Mouse (Mus musculus): ENCODE results near the gene Clasp2.

Gene Clasp2

DNA sequence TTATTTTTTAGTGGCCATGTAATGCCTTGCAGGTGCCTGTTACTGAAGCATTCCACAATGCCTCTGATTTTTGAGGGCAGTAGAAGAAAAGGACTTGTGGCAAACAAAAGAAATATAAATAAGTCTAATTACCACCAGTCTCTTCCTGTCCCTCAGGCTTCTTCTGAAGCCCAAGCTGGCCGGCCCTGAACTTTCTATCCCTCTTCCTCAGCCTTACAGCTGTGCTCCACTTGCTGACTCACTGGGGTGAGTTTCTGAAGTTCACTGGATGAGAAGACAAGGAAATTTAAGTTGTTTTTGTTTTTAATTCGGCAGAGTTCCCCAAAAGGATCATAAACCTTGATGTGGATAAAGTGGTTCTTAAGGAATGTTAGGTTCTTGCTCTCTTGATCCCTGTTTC lies 74.6 kb downstream of the Clasp2 start:
- DNase-seq (ENCODE audit: low spot score in 2 of 2) = no peak

DNA sequence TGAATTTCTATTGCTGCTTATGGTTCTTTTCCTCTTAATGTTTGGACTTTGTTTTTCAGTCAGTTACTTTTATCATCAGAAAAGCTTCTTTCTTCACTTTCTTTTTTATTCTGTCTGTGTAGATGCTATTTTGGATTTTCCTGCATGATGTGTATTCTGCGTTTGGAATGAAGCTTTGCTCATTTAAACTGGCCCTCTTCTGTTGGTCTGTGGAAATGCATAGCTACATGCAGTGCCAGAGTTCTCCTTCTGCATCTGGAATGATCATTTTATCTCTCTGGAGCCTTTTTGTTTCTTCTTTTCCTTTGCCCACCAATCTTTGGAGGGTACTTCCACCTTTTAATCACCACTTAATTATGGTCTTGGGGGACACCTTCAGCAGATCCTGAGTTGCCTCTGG lies 80.9 kb downstream of the Clasp2 start:
- DNase-seq (ENCODE audit: low spot score in 2 of 2) = no peak

DNA sequence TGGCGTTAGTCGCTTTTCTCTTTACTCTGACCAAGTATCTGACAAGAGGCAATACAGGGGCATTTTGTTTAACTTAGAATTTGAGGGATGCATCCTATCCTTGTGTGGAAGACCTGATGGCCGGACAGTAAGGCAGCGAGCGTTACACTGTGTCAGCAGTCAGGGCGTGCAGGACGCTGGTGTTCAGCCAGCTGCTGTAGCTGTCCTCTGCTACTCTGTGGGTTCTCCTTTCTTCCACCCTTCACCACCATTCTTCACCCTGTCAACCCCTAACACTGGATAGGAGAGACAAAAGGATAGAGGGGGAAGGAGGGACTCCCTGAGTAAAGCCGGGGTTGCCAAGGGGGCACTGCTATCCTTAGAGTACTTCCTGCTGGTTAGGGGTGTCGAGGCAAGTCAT lies 87.4 kb downstream of the Clasp2 start:
- DNase-seq (ENCODE audit: low spot score in 2 of 2) = no peak

DNA sequence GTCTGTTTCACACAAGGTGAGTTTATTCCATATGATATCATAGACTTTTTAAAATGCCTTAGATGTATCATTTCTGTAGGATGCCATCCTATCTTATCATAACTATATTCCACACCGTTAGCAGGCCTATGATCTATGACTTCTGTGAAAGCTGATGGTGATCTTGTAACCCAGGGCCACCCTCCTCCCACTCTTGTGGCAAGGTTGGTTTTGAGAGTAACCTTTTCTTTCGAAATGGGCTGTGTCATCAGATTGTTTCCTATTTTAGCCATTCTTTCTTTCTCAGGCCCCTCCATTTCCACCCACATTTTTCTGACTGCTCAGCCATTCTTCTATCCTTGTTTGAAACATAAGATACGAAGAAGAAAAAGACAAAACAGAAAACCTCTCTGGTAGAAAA lies 88.9 kb downstream of the Clasp2 start:
- DNase-seq (ENCODE audit: low spot score in 2 of 2) = no peak

DNA sequence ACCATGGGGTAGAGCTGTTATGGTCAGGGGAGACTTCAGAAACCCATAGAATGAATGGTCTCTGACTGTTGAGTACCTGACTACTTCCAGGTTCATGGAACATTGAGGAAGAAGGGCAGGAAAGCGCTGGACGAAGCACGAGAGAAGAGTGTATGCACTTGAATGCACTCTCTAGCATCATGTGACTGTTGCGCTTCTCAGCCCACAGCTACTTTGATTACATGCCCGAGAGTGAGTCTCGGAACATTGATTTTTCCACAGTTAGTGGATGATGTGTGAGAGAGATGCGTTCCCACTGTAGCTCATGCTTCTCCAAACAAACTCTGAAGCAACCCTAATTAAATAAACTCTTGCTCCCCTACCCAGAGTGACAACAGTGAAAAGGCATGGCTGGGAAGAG lies 92.2 kb downstream of the Clasp2 start:
- DNase-seq (ENCODE audit: low spot score in 2 of 2) = no peak

DNA sequence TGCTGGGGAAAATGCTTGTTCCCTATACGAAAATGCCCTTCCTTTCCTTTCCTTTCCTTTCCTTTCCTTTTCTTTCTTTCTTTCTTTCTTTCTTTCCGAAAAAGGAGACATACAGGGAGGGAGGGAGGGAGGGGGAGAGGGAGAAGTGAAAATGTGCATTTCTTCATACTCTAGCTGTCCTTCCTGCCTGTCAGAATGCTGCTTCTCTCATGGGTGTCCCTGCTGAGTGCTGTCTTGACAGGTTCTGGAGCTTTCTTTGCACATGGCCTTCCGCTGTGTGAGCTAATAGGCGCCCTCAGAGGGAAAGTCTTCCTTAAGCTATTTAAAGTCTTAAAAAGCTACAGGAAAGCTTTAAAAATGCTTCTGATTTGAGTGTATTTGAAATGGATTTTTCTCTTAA lies 95.7 kb downstream of the Clasp2 start:
- DNase-seq (ENCODE audit: low spot score in 2 of 2) = no peak

DNA sequence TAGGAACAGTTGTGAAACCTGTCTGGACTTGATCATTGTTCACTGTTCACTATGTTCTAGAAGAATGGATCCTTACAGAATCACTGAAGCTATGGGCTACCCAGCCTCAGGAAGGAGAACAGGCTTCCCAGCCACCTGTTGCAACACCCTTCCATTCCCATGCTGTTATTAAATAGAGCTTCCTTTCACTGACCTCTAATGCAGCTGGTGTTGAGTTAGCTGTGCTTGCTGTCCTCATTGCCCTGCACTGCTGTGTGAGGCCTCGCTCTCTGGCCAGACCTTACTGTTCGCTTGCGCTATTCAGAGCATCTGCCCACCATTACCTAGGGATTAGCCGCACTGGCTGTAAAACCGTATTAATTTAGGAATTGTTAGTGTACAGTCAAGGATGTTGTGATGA lies 96.2 kb downstream of the Clasp2 start:
- no peak for DNase-seq (ENCODE audit: low spot score in 2 of 2)

DNA sequence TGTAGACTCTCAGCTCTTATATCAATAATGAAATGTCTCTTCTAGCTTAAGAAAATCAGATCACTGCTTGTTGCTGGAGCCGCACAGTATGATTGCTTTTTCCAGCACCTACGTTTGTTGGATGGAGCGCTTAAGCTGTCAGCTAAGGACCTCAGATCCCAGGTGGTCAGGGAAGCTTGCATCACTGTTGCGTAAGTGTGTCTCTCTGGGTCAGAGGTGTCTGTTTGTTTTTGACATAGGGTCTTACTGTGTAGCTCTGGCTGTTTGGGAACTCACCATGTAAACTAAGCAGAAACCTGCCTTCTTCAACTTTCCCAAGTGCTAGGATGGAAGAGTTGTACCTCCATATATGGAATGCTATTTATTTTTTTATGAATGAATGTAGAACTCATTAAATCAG lies 102.8 kb downstream of the Clasp2 start:
- DNase-seq (ENCODE audit: low spot score in 2 of 2) = no peak

DNA sequence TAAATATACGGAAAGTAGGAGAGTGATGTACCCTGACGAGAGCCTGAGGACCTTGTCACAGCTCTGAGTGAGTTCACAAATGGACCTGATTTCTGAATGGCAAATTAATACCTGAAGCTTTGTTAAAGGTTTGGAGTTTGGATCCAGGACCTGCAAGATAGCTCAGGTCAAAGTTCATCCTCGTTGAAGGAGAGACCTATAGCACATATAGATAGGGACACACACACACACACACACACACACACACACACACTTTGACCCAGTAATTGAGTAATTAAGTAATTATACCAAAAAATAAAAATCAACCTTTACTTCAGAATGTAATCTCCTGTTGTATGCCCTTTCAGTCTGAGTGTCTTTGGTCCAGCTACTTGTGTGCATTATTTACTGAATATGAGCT lies 114.2 kb downstream of the Clasp2 start:
- no peak for DNase-seq (ENCODE audit: low spot score in 2 of 2)

DNA sequence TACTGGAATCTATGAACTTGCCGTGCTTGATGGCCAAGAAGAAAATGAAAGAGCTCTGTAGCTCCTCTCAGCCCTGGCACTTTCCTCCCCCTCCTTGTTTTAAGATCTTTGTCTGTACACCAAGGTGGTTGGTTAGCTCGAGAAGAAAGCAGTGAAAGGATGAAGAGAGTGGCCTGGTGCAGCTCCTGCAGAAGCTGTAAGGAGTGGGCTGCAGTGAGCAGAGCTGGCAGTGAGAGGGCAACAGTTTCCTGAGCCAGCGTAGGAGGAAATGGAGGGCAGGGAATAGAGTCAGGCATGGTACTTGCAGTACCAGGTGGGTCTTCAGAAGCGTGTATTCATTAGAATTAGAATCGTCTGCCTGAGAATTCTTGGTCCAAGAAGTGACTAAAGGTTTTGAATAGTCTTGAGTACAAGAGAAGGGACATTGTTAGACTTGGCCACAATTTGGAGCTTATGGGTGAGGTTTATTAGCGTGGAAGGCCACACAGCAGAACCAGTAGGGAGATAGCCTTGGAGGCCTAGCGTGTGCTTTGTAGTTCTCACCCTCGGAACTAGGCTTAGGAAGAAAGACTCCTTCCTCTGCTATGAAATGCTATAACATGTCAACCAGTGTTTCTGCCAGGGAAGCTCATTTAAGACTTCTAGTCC lies 116.1 kb downstream of the Clasp2 start:
- no peak for DNase-seq (ENCODE audit: low spot score in 2 of 2)

DNA sequence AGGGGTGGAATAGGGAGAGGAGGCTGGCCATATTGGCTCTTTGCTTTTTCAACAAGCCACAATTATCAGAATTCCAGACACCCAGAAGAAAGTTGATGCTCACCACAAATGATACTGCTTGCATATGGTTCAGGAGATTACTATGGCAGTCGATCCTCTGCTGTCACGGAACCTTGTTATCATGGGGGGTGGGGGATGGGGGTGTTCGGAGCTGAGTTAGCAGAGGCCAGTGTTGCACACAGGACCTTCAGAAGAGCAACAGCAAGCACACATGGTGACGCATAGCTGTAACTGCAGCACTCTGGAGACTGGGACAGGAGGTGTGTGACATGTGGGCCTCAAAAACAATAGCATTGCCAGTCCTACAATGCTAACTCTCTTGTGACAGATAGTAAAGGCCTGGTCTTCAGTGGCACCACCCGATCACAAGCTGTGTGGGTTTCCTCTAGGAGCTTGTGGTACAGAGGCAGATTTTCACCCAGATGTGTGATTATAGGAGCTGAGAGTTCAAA lies 116.7 kb downstream of the Clasp2 start:
- no peak for DNase-seq (ENCODE audit: low spot score in 2 of 2)

DNA sequence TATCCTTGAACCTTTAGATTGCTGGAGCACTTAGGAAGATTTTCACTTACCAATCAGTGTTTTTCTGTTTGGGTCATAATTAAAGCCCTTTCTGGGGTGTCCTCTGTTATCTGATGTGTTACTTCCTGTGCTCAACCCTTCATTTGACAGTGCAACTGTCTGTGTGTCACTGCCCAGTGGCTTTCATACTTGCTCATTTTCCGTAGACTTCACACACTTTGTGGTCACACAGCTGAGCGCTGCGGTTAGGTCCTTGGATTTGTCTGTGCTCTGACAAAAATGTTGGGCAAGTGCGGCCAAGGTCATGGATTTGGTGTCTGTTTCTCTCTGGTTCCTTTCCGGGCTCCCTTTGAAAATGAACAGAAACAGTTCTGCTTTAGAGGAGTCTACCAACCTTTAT lies 118.1 kb downstream of the Clasp2 start:
- DNase-seq (ENCODE audit: low spot score in 2 of 2) = no peak

DNA sequence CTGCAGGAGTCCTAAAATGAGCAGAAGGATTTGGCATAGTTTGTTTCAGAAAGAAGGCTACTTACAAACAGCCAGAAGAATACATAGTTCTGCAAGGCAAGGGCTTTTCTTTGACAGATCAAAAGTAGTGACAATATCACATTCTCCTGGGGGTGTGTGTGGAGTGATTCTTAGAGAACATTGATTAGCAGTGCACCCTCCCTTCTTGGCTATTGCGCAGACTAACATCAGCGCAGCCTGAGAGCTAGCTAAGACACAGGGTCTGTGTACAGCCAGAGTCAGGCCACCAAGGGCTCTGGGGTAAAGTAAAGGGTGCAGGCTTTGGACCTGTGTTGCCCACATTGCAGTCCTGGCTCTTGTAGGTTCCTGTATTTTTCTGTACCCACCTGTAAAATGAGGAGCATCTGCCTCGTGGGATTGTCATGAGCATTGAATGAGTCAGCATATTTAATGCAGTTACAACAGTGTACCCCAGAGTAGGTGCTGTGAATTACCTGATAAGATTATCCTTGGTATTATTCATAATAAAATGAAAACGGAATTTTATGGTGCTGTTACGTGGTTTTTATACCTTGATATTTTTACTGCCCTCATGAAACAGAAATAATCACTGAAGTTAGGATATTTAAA lies 122.2 kb downstream of the Clasp2 start:
- no peak for DNase-seq (ENCODE audit: low spot score in 2 of 2)

DNA sequence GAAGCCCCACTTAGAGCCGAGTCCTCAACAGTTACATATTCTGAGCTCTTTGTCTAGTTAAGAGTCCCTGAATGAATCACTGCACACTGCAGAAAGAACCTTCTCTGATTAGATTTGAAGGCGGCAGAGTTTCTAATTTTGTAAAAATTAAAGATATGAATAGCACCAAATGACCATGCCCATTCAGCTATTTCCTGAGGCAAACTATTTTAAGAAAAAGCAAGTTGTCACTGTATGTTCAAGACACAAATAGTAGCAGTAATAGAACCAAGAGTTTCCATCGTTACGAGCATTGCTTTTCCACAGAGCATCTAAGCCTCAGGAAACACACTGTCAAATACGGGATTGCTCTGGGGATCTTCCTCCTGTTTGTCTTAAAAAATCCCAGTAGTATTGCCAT lies 126.7 kb downstream of the Clasp2 start:
- no peak for DNase-seq (ENCODE audit: low spot score in 2 of 2)

DNA sequence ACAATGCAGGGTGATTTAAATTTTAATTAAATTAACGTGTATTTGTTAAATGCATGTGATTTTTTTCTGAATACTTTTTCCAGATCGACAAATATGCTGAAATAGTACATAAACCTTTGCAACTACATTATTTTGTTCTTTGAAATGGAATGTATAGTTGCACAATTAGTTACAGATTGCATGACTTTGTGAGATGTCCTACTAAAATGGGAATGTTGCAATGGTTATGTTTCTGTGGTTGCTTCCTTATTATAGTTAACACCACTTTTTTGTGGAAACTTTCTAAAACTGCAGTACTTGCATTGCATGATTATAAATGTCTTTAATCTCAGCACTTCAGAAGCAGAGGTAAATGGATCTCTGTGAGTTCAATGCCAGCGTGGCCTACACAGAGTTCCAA lies 153.6 kb downstream of the Clasp2 start:
- no peak for DNase-seq (ENCODE audit: low spot score in 2 of 2)

DNA sequence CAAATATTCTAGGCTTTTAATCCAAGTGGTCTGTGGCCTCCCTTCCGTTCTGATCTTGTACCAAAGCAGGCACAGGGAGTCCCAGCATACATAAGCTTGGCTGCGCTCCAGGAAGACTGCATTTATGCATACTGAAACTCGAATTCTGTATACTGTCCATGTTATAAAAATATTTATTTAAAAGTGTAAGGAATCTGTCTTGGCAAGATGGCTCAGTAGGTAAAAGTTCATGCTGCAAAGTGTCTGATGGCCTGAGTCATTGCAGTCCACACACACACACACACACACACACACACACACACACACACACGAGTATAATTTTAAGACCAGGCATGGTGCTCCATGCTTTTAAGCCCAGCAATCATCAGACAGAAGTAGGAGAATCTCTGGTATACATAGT lies 161.9 kb downstream of the Clasp2 start:
- peak; percentile 33 to 48 for DNase-seq (ENCODE audit: low spot score in 2 of 2)

DNA sequence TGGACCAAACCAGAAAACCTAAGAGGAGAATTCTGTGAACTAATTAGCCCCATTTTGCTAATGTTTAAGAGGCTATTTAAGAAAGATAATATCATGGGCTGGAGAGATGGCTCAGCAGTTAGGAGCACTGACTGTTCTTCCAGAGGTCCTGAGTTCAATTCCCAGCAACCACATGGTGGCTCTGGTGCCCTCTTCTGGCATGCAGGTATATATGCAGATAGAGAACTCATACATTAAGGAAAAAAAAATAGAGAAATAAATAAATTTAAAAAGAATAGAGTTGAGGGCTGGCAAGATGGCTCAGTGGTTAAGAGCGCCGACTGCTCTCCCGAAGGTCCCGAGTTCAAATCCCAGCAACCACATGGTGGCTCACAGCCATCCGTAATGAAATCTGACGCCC lies 163.0 kb downstream of the Clasp2 start:
- DNase-seq (ENCODE audit: low spot score in 2 of 2) = peak in 1 of 2 experiments; percentile 21

DNA sequence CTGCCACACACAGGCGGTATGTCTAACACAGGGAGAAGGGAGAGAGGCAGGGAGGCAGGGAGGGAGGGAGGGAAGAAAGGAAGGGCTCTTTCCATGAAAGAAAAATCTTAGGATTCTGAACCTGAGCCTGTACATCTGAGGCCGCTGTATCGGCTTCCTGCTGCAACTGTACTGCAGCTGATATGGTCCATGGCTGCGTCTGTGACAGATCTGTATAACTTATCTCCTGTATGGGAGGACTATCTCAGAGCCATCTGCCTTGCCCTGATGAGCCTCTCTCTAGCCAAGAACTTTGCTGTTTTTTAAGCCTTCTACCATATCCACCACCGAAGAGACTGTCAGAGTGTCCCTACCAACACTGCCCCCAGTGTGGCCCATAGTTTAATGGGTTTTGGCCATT lies 174.5 kb downstream of the Clasp2 start:
- no peak for DNase-seq (ENCODE audit: low spot score in 2 of 2)

DNA sequence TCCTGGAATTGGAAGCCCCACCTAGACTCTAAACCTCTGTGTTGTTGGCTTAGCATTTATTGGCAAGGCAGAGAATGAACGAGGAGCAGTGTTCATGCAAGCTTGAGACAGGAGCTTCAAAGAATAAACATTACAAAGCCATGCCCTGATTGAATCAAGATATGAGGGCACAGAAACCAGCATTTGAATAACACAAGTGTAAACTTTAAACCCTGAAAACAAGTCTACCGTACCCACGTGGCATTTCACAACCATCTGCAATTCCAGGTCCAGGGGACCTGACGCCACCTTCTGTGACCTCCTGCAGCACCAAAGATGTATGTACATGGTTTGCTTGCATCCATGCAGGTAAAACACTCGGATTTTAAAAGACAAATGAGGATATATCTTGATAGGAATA lies 181.4 kb downstream of the Clasp2 start:
- no peak for DNase-seq (ENCODE audit: low spot score in 2 of 2)

DNA sequence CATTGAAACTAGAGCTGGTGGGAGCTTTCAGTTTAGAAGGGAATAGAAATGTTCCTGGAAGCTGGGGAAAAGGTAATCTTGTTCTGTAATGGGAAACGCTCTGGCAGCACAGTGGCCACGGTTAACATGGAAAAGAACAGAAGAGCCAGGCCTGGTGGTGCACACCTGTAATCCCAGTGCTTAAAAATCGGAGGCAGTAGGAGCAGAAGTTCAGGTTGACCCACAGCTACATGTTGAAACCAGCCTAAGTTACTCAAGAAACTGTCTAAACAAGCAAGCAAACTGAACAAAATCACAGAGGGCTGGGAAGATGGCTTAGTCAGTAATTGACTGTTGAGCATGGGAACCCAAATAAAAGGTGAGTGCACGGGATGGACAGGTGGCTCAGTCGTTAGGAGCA lies 183.6 kb downstream of the Clasp2 start:
- DNase-seq (ENCODE audit: low spot score in 2 of 2) = no peak

DNA sequence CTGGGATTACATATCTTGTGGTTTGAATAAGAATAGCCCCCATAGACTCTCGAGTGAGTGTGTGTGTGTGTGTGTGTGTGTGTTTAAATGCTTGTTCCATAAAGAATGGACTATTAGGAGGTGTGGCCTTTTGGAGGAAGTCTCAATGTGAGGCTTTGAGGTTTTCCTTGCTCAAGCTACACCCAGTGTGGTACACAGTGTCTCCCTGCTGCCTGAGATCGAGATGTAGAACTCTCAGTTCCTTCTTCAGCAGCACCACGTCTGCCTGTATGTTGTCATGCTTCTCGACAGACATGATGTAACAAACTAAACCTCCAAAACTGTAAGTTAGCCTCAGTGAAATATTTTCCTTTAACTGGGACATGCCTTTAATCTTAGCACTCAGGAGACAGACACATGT lies 187.3 kb downstream of the Clasp2 start:
- DNase-seq (ENCODE audit: low spot score in 2 of 2) = no peak

DNA sequence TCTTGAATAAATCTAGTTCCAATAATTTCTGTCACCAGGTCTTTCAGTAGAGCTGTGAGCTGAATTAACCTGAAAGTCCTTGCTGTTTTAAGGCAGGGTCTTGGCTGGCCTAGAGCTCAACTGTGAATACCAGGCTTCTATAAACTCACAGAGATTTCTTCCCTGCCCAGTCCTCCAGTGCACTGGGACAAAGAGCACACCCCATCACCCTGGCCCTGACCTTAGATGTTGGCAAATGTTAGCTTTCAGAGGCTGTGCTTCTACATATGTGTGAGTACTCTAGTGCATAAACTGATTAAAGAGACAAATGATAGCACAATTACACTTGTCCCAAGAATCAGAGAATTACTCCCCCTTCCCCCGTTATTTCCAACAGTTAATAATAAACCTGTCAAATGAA lies 188.4 kb downstream of the Clasp2 start:
- no peak for DNase-seq (ENCODE audit: low spot score in 2 of 2)

DNA sequence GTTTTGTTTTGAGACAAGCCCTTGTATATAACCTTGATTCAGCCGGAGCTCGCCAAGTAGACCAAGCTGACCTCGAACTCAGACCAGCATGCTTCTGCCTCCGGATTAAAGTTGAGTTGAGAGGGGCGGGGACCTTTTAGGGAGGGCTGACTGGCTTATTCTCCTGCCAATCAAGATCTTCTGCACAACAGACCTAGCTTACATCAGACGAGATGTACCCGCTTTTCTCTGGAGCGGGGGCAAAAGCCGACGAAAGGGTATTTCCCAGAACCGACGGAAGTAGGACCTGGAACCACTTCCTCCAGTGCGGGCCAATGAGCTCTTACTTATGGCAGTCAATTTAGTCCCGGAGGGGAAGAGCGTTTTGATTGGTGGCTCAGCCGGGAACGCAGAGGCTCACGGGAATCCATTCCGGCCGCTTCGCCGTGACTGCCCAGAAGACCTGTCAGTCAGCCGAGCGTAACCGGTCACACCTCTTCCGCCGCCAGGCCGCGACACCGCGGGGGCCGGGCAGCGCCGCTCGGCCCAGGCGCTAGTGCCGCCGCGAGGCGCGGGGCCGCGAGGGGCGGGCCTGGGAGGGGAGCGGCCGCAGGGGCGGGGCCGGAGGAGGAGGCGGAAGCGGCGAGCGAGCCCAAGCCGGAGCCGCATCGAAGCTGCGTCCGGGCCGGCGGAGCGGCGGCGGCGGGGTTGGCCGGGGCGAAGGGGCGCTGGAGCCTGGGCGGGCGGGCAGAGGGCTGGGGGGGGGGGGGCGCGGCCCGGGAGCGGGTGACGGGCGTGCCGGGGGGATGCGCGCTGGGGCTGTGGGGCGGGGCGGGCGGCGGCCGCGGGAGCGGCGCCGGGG lies 189.5 kb downstream of the Clasp2 start, which contains the start of gene Ubp1:
Gene Ubp1 (plus strand): TSS at position 401 of the 841 bp plus-strand sequence.
- DNase-seq (ENCODE audit: low spot score in 2 of 2) = peak; percentile 98 to 99

Measured in right cerebral cortex, postnatal 10 days (tissue).